Mouse (Mus musculus): ENCODE data around the gene Nmral1. TPM values are rescaled to one million over a fixed set of nuclear protein-coding genes. Genes with fewer than 3 reads are reported as not detected.

The Nmral1 gene
- total RNA-seq, 1 experiment from 2014 or later, result 7.0 TPM

Other genes starting within 250 kb of the Nmral1 start
- 8.0 and 11.9 TPM in 2 replicates for gene Srl, start 177.5 kb downstream of the Nmral1 start, total RNA-seq (2021)
- 8.3 and 10.4 TPM in 2 replicates for gene Tfap4, start 159.5 kb downstream of the Nmral1 start, total RNA-seq (2021)
- 17.1 and 23.0 TPM in 2 replicates for gene Glis2, start 124.6 kb downstream of the Nmral1 start, total RNA-seq (2021)
- 81.9 and 83.4 TPM in 2 replicates for gene Pam16, start 94.4 kb downstream of the Nmral1 start, total RNA-seq (2021)
- gene Vasn, start 79.4 kb downstream of the Nmral1 start, total RNA-seq (2021), result 5.4 and 9.3 TPM in 2 replicates
- gene Dnaja3, start 79.4 kb downstream of the Nmral1 start, total RNA-seq (2021), result 117 and 125 TPM in 2 replicates
- gene Coro7, start 39.6 kb downstream of the Nmral1 start, total RNA-seq (2021), result 36.2 and 39.7 TPM in 2 replicates
- gene Hmox2, start 7.0 kb upstream of the Nmral1 start, total RNA-seq (2021), result 105 and 106 TPM in 2 replicates
- 103 and 116 TPM in 2 replicates for gene Cdip1, start 70.9 kb upstream of the Nmral1 start, total RNA-seq (2021)
- not detected in 2 replicates for gene 4930562C15Rik, start 116.1 kb upstream of the Nmral1 start, total RNA-seq (2021)
- 41.3 and 44.3 TPM in 2 replicates for gene Ubald1, start 161.0 kb upstream of the Nmral1 start, total RNA-seq (2021)
- gene Mgrn1, start 166.9 kb upstream of the Nmral1 start, total RNA-seq (2021), result 75.1 and 85.4 TPM in 2 replicates
- gene Nudt16l1, start 219.4 kb upstream of the Nmral1 start, total RNA-seq (2021), result 63.9 and 76.9 TPM in 2 replicates
- gene Anks3, start 244.8 kb upstream of the Nmral1 start, total RNA-seq (2021), result 48.5 and 51.3 TPM in 2 replicates